Mouse (Mus musculus): ENCODE results near the gene Gm49661.

- TF ChIP-seq CTCF (conservative IDR thresholded peaks at IDR 0.05; ENCODE audit: insufficient read depth, insufficient read length, low read depth, low read length) (no peak), POLR2A (IDR thresholded peaks at IDR 0.05; ENCODE audit: low read depth, low read length) (no peak)
Observed at GRCm38 (mm10) chr8:84987903-84988302, 18.7 kb upstream of the Gm49661 start.
